Mouse (Mus musculus) stomach, embryonic 16.5 days (tissue): ENCODE results near the gene Tmcc2. TPM values are rescaled to one million over a fixed set of nuclear protein-coding genes. Genes with fewer than 3 reads are reported as not detected.

Source experiments
- ATAC-seq: fragments of 200-750 bp; cut with Nextera tagmentation; 2 replicates; pipeline ENCODE4 v1.8.0; 2017; ENCODE audit warnings: moderate number of reproducible peaks, moderate TSS enrichment; ENCODE audit not compliant: insufficient read depth, low FRiP score
- H3K27ac ChIP-seq: fragments of 300-500 bp; sonication (generic); 2 replicates; pipeline ENCODE4 v1.5.1; 2014; ENCODE audit warnings: low read length
- H3K27me3 ChIP-seq: fragments of 300-500 bp; sonication (generic); 2 replicates; pipeline ENCODE4 v1.6.1; 2014; ENCODE audit warnings: low read length, control low read depth, mixed read lengths; ENCODE audit not compliant: control insufficient read depth, insufficient read depth
- H3K36me3 ChIP-seq: fragments of 300-500 bp; sonication (generic); 2 replicates; pipeline ENCODE4 v1.6.1; 2014; ENCODE audit warnings: low read length; ENCODE audit not compliant: control insufficient read depth, insufficient read depth
- H3K4me1 ChIP-seq: fragments of 300-500 bp; sonication (generic); 2 replicates; pipeline ENCODE4 v1.6.1; 2014; ENCODE audit warnings: low read length, control low read depth, mixed read lengths; ENCODE audit not compliant: control insufficient read depth, insufficient read depth
- H3K4me2 ChIP-seq: fragments of 300-500 bp; sonication (generic); 2 replicates; pipeline ENCODE4 v1.6.1; 2014; ENCODE audit warnings: low read depth, low read length, mixed read lengths
- H3K4me3 ChIP-seq: fragments of 300-500 bp; sonication (generic); replicated peaks from 2 replicates; pipeline ENCODE4 v1.5.1; 2014; ENCODE audit warnings: mild to moderate bottlenecking, low read length
- H3K9ac ChIP-seq: fragments of 300-500 bp; sonication (generic); 2 replicates; pipeline ENCODE4 v1.6.1; 2014; ENCODE audit warnings: low read length
- H3K9me3 ChIP-seq: fragments of 300-500 bp; sonication (generic); replicated peaks from 2 replicates; pipeline ENCODE4 v1.6.1; 2016; ENCODE audit warnings: low read length, control low read depth; ENCODE audit not compliant: control insufficient read depth
- WGBS: fragments of 180-500 bp; shearing (Covaris S2); extraction: QIAGEN DNeasy Blood & Tissue Kit; methylation state at CpG from one replicate; pipeline ENCODE4 v1.1.7; 2014; 5-methylcytosine and 5-hydroxymethylcytosine counted together
- polyA plus RNA-seq: library from polyadenylated mRNA; unstranded; fragments of >200 nt; fragmentation: Nextera tagmentation; extraction: Ambion mirVana; gene quantifications from 2 replicates; pipeline ENCODE4 v1.2.1, GENCODE M21; 2015

The Tmcc2 gene
- polyA plus RNA-seq, 1 experiment from 2014 or later = 28.3 TPM

- no peak overlapping the region for H3K27ac ChIP-seq
- ATAC-seq = no peak
- no peak overlapping the region for H3K4me3 ChIP-seq
- WGBS = 84% methylated on average over 7 of the region's 7 CpGs
- H3K27me3 ChIP-seq = no peaks in the 10 kb centered on the region
- no peaks in the 10 kb centered on the region for H3K4me1 ChIP-seq
- no peak overlapping the region for H3K4me2 ChIP-seq
- no peak overlapping the region for H3K9ac ChIP-seq
- H3K9me3 ChIP-seq = no peaks in the 10 kb centered on the region
- no peaks in the 10 kb centered on the region for H3K36me3 ChIP-seq
These were observed 82.4 kb downstream of the Tmcc2 start for GRCm38 (mm10) chr1:132308674-132309073.

DNA sequence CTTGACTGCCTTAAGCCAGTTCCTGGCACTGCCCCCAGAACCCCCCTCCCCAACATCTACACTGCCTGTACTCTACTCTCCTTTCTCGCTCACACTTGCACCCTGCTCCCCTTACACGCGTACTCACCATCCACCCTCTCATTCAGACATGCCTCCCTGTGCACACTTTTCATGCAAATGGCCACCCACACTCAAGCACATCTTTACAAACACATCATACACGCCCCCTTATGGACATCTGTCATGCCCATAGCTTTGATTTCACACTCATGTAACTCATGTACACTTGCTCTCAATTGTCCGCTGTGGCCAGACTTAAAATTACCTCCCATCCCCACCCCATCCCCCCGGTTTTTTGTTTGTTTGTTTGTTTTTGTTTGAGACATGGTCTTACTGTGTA, 83.1 kb downstream of the Tmcc2 start:
- H3K4me3 ChIP-seq = no peak overlapping the region
- H3K27me3 ChIP-seq = no peaks in the 10 kb centered on the region
- H3K4me1 ChIP-seq = no peaks in the 10 kb centered on the region
- H3K27ac ChIP-seq = no peak overlapping the region
- H3K9ac ChIP-seq = no peak overlapping the region
- 82% methylated on average over 6 of the region's 6 CpGs for WGBS
- no peak overlapping the region for H3K4me2 ChIP-seq
- ATAC-seq = no peak
- H3K9me3 ChIP-seq = no peaks in the 10 kb centered on the region
- no peaks in the 10 kb centered on the region for H3K36me3 ChIP-seq

- no peak overlapping the region for H3K4me3 ChIP-seq
- H3K4me1 ChIP-seq = no peaks in the 10 kb centered on the region
- WGBS = 20% methylated on average over 4 of the region's 4 CpGs
- H3K4me2 ChIP-seq = no peak overlapping the region
- no peaks in the 10 kb centered on the region for H3K9me3 ChIP-seq
- H3K27ac ChIP-seq = no peak overlapping the region
- ATAC-seq = no peak
- H3K27me3 ChIP-seq = no peaks in the 10 kb centered on the region; the same call in 1 of the 2 replicates
- no peak overlapping the region for H3K9ac ChIP-seq
- no peaks in the 10 kb centered on the region for H3K36me3 ChIP-seq
These were observed 84.3 kb downstream of the Tmcc2 start for GRCm38 (mm10) chr1:132306808-132307207.

Other genes with a start within 250 kb of the Tmcc2 start
- gene Lemd1, start 199.8 kb downstream of the Tmcc2 start, polyA plus RNA-seq = 0.49 and 0.61 TPM in 2 replicates
- gene AC124108.1, start 199.8 kb downstream of the Tmcc2 start, polyA plus RNA-seq = 0.14 and 0.35 TPM in 2 replicates
- gene Gm10188, start 161.5 kb downstream of the Tmcc2 start, polyA plus RNA-seq = not detected in 2 replicates
- gene Klhdc8a, start 92.7 kb downstream of the Tmcc2 start, polyA plus RNA-seq = 0.09 and 0.18 TPM in 2 replicates
- 6.8 and 6.9 TPM in 2 replicates for gene Nuak2, start 75.2 kb downstream of the Tmcc2 start, polyA plus RNA-seq
- gene Dstyk, start 26.3 kb upstream of the Tmcc2 start, polyA plus RNA-seq = 11.6 and 12.3 TPM in 2 replicates
- gene Rbbp5, start 86.1 kb upstream of the Tmcc2 start, polyA plus RNA-seq = 38.4 and 39.6 TPM in 2 replicates
- gene Tmem81, start 114.9 kb upstream of the Tmcc2 start, polyA plus RNA-seq = 1.9 and 2.2 TPM in 2 replicates
- 0.06 and 0.18 TPM in 2 replicates for gene Cntn2, start 152.0 kb upstream of the Tmcc2 start, polyA plus RNA-seq